Mouse (Mus musculus): ENCODE data around the gene Rtp2.
"Not testable (repeated sequence)": the region's sequence is repeated elsewhere in the genome, so short reads cannot be mapped to it uniquely, and the experiment has no call there.

Gene Rtp2

DNA sequence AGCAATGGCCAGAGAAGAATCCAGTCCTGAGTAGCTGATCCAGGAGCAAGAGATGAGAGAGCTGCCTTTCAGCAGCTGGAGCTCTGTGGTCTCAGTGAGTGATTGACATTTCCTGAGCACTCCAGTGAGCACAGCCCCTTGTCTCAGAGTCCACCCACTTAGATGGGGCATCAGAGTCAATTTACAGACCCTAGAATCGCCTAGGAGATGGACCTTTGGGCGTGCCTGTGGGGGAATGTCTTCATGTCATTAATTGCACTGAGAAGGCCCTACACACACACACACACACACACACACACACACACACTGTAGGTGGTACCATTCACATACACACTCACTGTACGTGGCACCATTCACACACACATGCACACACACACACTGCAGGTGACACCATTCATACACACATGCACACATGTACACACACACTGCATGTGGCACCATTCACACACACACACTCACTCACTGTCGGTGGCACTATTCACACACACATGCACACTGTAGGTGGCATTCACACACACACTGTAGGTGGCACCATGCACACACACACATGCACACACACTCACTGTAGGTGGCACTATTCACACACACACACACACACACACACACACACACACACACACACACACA, 20.0 kb upstream of the Rtp2 start:
- DNase-seq (ENCODE audit: low spot score in 2 of 2) = no peak

DNA sequence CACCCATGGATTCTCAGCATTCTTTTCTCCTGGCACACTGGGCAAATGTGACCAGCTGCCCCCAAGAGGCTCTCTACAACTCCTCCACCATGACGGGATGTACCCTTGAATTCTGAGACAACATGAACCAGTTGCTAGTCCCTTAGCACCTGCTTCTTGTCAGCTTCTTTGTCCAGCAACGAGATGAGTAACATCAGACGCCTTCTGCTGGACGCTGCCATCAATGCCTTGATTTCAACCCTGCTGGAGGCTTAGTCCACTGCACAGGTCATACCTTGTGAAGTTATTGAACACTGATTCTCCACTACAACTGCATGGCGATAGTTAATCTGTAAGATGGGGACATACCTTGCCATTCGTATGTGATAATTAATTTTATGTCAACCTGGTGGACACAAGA, 15.5 kb upstream of the Rtp2 start:
- DNase-seq (ENCODE audit: low spot score in 2 of 2) = no peak

DNA sequence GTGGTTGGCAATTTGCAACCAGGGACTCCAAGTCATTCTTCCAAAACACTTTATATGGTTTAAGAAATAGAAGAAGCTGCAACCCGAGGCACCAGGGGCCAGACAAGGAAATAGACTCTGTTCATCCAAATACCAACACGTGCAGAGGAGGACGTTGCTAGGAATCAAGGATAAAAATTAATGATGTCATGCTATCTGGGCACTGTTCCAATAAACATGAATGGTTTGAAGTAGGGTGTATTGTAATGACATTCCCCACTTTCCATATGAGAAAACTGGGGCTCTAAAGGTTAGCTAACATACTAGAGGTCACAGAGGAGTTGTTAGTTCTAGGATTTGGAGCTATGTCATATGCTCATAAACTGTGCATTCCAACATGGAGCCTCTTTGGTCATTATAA, 12.6 kb upstream of the Rtp2 start:
- no peak for DNase-seq (ENCODE audit: low spot score in 2 of 2)

DNA sequence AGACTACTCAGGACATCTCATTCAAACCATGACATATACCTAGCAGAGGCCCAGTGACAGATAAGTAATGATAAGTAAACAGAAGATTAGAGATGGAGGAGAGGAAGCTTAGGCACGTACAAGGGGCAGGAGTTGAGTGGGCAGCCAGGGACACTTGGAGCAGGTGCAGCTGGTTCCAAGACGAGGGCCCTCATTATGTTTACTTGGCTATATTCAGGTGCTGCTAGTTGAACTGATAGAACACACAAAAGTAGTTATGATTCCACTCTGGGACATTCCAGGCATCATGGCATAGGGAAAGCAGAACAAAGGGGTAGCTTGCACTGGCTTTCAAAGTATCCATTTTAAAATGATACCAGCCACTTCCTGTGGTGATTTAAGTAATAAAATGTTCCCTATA, 2.2 kb upstream of the Rtp2 start:
- no peak for DNase-seq (ENCODE audit: low spot score in 2 of 2)

DNA sequence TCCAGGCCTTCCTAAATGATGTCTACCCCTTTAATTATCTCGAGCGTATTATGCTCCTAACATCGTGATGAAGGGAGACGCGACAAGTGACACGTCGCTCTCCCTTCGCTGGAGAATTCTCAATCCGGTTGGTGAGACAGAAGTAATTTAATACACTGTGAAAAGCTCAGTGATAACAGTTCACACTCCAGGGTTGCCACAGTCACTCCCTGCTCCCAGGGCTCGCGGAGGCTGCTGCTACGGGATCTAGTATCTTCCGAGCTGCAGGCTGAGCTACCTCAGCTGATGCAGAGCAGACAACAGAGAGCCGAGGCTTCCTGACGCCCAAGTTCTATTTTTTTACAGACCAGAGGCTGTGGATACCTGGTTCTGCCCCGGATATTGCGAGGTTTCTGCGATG, 919 bp downstream of the Rtp2 start:
- DNase-seq (ENCODE audit: low spot score in 2 of 2) = no peak

DNA sequence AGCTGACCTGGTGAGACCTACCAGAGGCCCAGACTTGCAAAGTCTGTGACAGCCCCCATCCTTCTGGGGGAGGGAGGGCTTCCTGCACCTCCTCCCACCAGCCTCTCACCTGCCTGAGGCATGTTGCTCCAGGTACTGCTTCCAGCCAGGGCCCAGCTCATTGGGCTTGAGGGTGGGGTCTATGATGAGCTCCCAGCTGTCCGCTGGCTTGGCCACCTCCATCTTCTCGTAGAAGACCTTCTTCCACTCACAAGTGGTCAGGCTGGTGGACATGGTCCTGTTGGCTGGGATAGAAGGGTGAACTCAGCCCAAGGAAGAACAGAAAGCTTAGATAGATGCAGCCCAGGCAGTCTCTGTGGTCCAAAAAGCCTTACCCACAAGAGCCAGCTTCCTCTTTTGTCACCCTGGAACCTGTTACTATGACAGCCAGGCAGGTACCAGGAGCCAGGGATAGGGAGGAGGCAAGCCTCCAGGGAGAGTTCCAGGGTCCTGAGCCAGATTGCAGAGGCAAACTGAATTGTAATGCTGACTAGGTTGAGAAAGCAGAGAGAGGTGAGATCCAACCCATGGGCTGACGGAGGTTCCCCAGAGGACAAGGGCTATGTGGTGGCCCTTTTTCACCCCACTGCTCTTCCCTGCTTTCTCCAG, 1.6 kb downstream of the Rtp2 start:
- DNase-seq (ENCODE audit: low spot score in 2 of 2) = no peak

DNA sequence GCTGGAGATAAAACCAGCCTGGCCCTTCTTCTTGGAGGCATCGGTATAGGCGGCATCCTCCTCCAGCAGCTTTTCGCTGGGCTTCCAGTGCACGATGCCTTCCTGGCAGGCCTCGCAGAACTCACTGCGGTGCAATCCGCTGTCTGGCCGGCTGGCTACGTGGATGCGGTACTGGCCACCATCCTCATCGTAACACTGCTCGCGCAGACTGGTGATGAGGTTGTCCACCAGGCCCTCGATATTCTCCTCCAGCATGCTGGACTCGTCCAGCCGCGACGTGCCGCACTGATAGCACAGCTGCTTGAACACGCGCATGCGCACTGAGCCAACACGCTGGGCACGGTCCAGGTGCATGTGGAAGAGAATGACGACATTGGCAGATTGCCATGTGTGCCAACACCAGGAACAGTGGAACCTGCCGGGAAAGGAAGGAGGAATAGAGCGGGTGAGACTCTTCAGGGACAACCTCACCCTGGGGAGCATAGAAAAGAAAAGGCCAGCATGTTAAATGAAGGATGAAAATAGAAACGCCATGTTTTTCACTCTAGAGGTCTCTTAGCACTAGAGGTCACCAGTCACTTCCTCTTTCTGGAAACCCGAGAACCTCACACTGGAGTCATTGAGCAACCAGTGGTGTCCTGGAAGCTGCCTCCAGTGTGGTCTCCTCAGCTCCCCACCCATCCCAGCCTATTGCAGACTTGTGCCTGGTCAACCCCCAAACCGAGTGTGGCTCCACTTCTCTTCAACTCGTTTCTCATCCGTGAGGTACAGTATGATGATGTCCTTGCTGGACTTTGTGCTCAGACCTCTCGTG, 4.7 kb downstream of the Rtp2 start:
- no peak for DNase-seq (ENCODE audit: low spot score in 2 of 2)

DNA sequence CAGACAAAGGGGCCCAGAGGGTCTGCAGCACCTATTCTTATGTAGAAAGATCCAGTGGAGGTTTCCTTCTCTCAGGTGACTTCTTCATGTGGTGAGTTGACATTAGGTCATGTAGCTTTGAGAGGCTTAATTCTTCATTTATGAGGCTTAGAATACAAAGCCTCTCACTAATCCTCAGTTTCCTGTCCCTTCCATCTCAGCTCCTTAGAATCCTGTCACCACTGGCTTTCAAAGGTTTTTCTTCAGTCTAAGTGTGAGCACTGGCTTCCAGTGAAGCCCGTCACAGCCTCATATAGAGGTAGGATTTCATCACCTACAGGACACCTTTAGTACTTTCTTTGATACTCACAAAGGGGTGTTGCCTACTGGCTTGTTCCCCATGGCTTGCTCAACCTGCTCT, 9.3 kb downstream of the Rtp2 start:
- DNase-seq (ENCODE audit: low spot score in 2 of 2) = no peak

DNA sequence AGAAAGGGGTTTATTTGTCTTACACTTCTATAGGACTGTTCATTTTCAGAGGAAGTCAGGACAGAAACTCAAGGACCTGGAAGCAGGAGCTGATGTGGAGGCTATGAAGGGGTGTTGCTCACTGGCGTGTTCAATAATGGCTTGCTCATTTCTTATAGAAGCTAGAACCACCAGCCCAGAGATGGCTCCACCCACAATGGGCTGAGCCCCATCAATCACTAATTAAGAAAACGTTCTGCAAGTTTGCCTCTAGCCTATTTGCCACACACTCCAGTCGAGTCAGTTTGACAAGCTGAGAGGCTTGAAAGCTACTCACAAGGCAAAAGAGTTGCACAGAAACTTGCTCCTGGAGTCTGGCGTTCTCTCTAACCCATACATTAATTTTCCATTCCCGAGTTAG, 10.5 kb downstream of the Rtp2 start:
- no peak for DNase-seq (ENCODE audit: low spot score in 2 of 2)

DNA sequence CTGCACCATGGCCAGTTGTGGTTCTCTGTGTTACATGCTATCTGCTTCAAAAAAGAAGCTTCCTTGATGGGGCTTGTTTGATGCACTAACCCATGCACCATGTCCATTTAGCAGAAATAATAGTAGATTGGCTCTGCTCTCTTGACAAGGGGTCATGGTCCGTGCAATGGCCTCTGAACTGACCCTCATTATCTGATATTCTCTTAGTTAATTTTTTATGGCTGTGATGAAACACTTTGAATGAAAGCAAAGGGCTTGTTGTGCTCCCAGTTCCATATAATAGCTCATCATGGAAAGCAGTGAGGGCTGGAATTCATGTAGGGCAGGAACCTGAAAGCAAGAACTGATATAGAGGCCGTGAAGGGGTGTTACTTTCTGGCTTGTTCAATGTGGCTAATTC, 12.8 kb downstream of the Rtp2 start:
- DNase-seq (ENCODE audit: low spot score in 2 of 2) = no peak

DNA sequence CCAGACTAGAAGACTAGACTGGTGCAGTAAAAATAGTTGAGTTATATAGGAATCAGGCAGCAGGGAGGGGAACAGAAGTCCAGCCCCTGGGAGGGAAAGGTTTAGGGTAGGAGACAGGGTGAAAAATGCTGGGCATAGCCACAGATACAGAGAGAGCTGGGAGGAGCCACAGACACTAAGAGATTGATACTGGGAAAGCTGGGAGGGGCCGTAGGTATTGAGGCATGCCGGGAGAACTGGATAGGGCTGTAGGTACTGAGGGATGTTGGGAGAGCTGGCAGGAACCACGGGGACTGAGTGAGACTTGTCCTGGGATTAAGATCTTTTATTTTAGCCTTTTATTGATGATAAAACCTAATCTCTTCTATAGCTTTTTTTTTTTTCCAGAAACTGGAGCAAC, 18.8 kb downstream of the Rtp2 start:
- no peak for DNase-seq (ENCODE audit: low spot score in 2 of 2)

DNA sequence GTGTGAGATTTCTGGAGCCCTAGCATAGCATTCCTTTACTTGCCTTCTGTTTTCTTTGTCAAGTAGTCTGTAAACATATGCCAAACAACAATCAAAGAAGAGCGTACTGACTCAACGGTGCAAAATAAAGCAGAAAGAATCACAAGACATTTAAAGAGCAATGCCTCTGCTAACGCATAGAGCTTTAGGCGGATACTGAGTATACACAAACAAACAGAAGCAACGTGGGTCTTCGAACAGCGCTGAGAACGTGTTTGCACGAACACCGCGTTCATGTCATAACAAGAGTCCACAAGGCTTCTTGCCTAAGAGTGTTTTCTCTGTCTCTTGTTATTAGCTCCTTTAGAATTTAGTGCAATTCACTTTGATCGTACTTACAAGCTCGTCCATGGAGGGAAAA, 19.5 kb downstream of the Rtp2 start:
- no peak for DNase-seq (ENCODE audit: low spot score in 2 of 2)

DNA sequence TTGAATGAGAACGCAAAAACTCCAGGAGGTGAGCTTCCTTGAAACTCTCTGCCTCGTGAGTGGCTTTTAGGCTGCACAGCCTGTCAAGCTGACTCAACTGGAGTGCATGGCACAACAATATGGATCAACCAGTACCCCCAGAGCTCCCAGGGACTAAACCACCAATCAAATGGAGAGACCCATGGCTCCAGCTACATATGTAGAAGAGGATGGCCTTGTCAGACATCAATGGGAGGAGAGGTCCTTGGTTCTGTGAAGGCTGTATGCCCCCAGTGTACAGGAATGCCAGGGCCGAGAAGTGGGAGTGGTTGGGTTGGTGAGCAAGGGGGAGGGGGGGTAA, 23.2 kb downstream of the Rtp2 start:
- not testable (repeated sequence) for DNase-seq (ENCODE audit: low spot score in 2 of 2)

DNA sequence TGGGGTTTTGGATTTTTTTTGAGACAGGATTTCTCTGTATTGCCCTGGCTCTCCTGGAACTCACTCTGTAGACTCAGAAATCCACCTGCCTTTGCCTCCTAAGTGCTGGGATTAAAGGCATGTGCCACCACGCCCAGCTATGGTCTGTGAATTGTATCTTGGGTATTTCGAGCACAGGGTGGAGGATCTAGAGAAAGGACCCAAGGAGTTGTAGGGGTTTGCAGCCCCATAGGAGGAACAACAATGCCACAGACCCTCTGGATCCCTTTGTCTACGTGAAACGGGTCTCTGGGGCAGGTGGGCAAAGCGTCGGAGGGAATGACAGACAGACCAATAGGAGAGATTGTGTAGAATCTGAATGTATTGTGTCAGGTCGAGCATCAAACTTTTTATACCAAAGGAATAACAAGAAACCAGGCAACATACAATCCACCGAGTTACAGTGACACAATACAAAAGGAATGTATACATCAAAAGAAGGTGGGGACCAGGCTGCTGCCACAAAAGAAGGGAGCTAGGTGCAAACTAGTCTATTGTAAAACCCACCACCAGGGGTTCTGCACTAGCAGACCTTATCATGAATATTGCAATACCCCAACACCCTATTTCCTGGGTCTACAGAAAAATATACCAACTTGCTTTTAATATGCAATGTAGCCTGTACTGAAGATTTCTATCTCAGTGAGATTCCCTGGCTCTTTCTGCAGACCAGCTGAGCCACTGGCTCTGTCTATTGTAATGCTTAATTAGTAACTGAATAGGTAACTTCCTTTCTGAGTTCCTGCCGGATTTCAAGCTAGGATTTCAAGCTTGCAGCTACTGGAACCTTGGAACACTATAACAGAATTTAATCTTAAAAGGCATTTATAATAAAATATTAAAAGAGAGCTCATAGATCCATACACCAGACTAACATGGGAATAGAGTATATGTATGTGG, 23.8 kb downstream of the Rtp2 start:
- not testable (repeated sequence) for DNase-seq (ENCODE audit: low spot score in 2 of 2)

DNA sequence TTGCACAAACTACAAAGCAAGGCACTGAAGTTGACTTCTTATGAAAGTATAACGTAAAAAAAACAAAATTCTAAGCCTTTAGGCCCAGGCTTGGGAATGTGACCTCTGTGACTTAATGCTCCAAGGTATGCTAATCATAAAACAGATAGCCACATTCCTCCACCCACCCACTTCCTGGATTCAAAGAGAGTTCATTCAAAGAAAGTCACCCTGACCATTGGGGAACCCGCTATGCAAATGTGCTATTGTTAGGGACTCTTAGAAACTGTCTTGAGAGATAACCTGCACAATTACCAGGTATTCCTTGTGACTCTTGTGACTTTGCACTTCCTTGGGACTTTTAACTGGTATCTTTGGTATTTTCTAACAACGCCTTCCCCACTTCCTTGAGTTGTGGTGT, 25.6 kb downstream of the Rtp2 start:
- not testable (repeated sequence) for DNase-seq (ENCODE audit: low spot score in 2 of 2)

DNA sequence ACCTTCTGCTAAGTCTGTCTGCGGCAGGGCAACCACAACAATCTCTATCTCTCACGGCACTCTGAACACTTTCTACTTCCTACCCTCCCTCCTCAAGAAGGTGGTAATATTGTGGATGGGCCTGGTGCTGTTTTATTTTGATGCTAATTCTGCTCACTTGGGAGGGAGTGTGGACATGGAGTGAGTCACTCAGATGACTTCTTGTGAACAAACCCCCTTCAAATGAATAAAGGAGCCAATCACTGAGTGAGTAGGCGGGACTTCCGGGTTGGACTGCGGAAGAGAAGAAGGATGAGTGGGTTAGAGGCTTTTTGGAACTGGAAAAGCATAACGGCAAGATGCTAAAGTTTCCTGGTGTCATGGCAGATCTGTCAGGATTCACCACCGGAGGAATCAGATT, 30.8 kb downstream of the Rtp2 start:
- DNase-seq (ENCODE audit: low spot score in 2 of 2) = no peak

DNA sequence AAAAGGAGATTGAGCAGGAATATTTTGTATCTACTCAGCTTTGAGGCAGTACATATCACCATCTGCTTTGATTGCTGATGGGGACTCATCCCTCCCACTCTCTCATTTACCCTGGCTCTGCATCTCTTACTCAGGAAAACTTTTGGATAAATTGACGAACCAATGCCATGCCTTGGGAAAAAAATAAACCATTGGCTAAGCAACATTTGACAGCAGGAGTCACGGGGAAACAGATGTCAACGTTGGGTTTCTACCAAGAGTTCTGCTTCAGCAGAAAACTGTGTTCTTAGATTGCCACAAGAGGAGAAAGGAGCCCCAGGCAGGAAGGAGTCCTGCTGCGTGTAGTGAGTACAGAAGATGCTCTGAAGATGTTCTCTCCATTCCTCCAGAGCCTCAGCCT, 32.1 kb downstream of the Rtp2 start:
- no peak for DNase-seq (ENCODE audit: low spot score in 2 of 2)

DNA sequence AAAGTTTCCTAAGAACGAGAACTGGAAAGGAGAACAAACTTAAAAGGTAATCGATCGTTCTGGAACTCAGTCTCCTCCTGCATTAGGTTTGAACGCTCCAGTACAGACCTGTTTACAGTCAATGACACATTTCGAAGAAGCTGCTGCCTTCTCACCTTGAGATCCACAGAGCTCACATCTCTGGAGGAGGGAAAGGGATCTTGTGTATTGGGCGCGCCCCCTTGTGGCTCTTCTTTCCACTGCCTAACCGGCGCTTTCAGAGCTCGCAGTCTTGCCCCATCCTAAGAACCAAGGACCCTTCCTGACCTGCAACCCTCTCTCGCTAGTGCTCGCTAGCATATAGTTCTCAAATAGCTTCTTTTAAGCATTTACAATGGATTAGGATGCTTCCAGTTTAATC, 33.4 kb downstream of the Rtp2 start:
- peak; percentile 49 to 80 for DNase-seq (ENCODE audit: low spot score in 2 of 2)

DNA sequence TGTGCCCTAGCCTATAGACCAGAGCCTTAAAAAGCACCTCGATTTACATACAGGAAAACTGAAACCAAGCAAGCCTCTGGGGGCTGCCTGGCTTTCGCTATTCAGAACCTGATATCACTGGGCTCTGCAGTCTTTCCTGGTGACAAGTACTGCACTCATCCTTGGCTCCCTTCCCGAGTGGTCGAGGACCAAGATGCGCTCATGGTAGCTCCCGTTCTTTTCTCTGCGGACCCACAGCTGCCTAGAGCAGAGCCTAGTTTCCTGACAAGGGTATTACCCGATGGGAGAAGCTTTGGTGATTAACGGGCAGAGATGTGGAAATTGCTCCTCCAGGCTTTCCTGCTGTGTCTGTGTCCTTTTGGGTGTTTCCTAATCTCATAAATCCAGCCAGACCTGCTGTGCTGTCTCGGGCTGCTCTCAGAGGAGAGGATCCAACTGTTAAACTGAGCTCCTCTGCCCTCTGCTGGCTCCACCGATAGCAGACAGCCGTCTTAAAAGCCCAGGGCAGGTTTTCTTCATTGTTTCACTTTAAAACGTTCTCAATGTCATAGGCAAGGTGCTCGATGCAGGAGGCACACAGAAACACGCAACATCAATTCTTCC, 34.1 kb downstream of the Rtp2 start:
- DNase-seq (ENCODE audit: low spot score in 2 of 2) = peak; percentile 50 to 70

DNA sequence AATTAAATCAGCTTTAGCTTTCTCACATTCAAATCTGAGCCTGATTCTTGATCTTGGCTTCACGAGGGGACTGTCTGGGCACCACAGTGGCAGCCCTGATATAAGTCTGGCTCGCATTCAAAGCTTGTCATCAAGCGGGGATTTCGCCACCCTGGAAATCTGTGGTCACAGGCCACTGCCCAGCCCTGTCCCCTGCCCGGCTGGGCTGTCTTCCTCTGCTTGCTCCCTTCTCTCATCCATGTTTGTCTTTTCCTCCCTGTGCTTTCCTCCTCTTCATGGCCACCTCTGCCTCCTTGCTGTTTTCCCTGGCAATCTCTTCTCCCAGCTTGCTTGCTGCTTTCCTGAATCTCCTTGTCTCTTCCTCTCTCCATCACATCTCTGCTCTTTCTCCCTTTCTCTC, 34.7 kb downstream of the Rtp2 start:
- no peak for DNase-seq (ENCODE audit: low spot score in 2 of 2)

DNA sequence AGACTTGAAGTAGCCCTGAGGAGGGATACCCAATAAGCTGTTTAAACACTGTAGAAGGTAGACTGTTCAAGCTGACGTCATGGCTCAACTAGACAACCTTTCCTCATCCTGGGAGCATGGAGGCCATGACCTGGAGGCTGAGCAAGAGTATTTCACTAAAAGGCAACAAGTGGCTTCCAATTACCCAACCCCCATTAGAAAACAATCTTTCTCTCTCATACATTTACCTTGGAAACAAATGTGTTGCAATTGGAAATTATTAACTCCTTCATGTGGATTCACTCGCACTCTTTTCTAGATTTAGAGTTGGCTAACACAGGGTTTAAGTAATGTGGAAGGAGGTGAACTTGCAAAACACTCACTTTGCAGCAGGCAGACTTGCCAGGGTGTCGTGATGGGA, 37.1 kb downstream of the Rtp2 start:
- DNase-seq (ENCODE audit: low spot score in 2 of 2) = no peak

DNA sequence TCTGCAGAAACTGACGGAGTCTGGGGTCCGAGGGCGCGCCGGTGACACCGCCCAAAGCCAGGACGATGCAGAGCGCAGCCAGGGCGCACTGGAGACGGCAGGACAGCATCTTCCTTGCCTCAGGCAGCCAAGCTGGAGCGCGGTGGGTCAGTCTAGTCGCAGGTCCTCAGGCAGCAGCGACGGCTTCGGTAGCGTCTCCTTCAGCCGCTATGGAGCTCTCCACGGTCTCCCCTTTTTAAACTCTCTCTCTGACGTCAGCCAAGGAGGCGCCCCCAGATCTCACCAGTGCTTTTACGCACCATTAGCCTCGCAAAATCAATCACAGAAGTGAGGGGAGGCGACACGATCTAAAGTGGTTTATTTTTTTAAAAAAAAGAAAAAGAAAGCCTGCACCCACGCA, 41.6 kb downstream of the Rtp2 start, which contains the start of gene Sst:
Sst (minus strand) TSS at position 323 of the 400 bp plus-strand sequence.
- DNase-seq (ENCODE audit: low spot score in 2 of 2) = no peak
